Mouse (Mus musculus): ENCODE measurements at regions not wholly inside any gene's neighbourhood (a gene's known extent, or its start where the extent isn't known, plus 50 kb on each side); places are given as distances from the start of the nearest gene placed in this dataset.

- DNase-seq = no peak
These were observed 63.1 kb upstream of the Cep295 start for GRCm38 (mm10) chr9:15420677-15421076.

GRCm38 (mm10) chr9:15421864-15422263 lies 64.3 kb upstream of the Cep295 start:
- DNase-seq = no peak

GRCm38 (mm10) chr9:15434279-15434678 lies 59.0 kb upstream of the Smco4 start:
- DNase-seq = peak in 1 of 2 experiments; percentile 5

- DNase-seq = peak in 1 of 2 experiments; percentile 6
These were observed 53.8 kb upstream of the Smco4 start for GRCm38 (mm10) chr9:15439319-15439980.

- DNase-seq = peak in 1 of 2 experiments; percentile 6
These were observed 51.1 kb upstream of the Smco4 start for GRCm38 (mm10) chr9:15442131-15442530.
